Mouse (Mus musculus) heart, embryonic 14.5 days (tissue): ENCODE measurements around the gene Senp3. TPM values are rescaled to one million over a fixed set of nuclear protein-coding genes. Genes with fewer than 3 reads are reported as not detected.

Source experiments
- ATAC-seq: fragments of 200-750 bp; cut with Nextera tagmentation; 2 replicates; pipeline ENCODE4 v1.8.0; 2017; ENCODE audit warnings: low read depth, moderate TSS enrichment; ENCODE audit not compliant: insufficient number of reproducible peaks, insufficient read depth, low FRiP score
- H3K27ac ChIP-seq, 2 experiments: fragments of 200-500 bp in 1 of 2; fragments of 300-500 bp in 1 of 2; sonication (generic) in 1 of 2; replicated peaks in 1 of 2; 2 replicates each; pipeline ENCODE4 v1.5.1; 2012 to 2014; ENCODE audit warnings: low read depth in 2 of 2, low read length in 2 of 2, control low read depth in 1 of 2, mild to moderate bottlenecking in 1 of 2, mixed read lengths in 1 of 2; ENCODE audit not compliant: control insufficient read depth in 1 of 2, insufficient read depth in 1 of 2
- H3K27me3 ChIP-seq: fragments of 300-500 bp; sonication (generic); 2 replicates; pipeline ENCODE4 v1.6.1; 2014; ENCODE audit warnings: mild to moderate bottlenecking, low read length, control low read depth; ENCODE audit not compliant: control insufficient read depth, insufficient read depth
- H3K36me3 ChIP-seq: fragments of 300-500 bp; sonication (generic); 2 replicates; pipeline ENCODE4 v1.6.1; 2014; ENCODE audit warnings: mild to moderate bottlenecking, control low read depth, low read length, mixed read lengths; ENCODE audit not compliant: control insufficient read depth, insufficient read depth
- H3K4me1 ChIP-seq, 2 experiments: fragments of 200-500 bp in 1 of 2; fragments of 300-500 bp in 1 of 2; sonication (generic) in 1 of 2; 2 replicates each; pipeline ENCODE4 v1.6.1; 2012 to 2014; ENCODE audit warnings: low read length in 2 of 2, control low read depth in 1 of 2, mixed read lengths in 1 of 2; ENCODE audit not compliant: control insufficient read depth in 2 of 2, insufficient read depth in 2 of 2
- H3K4me2 ChIP-seq: fragments of 300-500 bp; sonication (generic); 2 replicates; pipeline ENCODE4 v1.6.1; 2014; ENCODE audit warnings: mild to moderate bottlenecking, low read length
- H3K4me3 ChIP-seq, 2 experiments: fragments of 200-500 bp in 1 of 2; fragments of 300-500 bp in 1 of 2; sonication (generic) in 1 of 2; 2 replicates each; pipeline ENCODE4 v1.5.1; 2012 to 2014; ENCODE audit warnings: low read length in 2 of 2, mild to moderate bottlenecking in 2 of 2, control low read depth in 1 of 2, low read depth in 1 of 2, moderate library complexity in 1 of 2; ENCODE audit not compliant: control insufficient read depth in 1 of 2, insufficient read depth in 1 of 2
- H3K9ac ChIP-seq: fragments of 300-500 bp; sonication (generic); 2 replicates; pipeline ENCODE4 v1.6.1; 2014; ENCODE audit warnings: mild to moderate bottlenecking, low read length
- H3K9me3 ChIP-seq: fragments of 300-500 bp; sonication (generic); 2 replicates; pipeline ENCODE4 v1.6.1; 2016; ENCODE audit warnings: low read length, control low read depth; ENCODE audit not compliant: control insufficient read depth
- whole genome bisulfite sequencing: fragments of 180-500 bp; shearing (Covaris S2); extraction: QIAGEN DNeasy Blood & Tissue Kit; methylation state at CpG from one replicate; pipeline ENCODE4 v1.1.7; 2014; 5-methylcytosine and 5-hydroxymethylcytosine counted together
- polyA plus RNA-seq: library from polyadenylated mRNA; unstranded; fragments of >200 nt; fragmentation: Nextera tagmentation; extraction: Ambion mirVana; gene quantifications from 2 replicates; pipeline ENCODE4 v1.2.1, GENCODE M21; 2014

Senp3 gene
- polyA plus RNA-seq, 1 experiment from 2014 or later, result 59.4 TPM

DNA sequence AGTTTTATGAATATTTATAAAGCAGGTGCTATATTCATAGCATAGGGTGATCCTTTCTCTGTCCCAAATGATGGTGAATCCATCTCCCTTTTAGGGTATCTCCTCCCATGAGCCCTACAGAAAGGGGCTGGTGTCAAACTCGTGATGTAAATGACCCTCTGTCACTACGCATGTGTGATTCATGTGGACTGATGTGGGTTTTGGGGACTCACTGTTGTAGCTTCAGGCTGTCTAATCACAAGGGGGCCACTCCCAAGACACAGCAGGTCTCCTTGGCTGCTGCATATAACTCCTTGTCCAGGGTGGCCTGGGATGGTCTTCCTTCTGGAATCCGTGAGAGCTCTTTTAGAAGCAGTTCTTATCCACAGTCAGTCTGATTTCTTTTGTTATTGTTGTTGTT lies 28.6 kb upstream of the Senp3 start:
- WGBS, result 81% methylated on average over 3 of the region's 3 CpGs
- Histone ChIP-seq H3K4me3 (no peak overlapping the region), H3K4me1 (peaks cover under 1 to 2% of the 10 kb centered on the region in 2 experiments; a peak in 2 of 4 replicates), H3K27me3 (no peaks in the 10 kb centered on the region), H3K4me2 (no peak overlapping the region), H3K27ac (no peak overlapping the region), H3K9me3 (no peaks in the 10 kb centered on the region), H3K36me3 (no peaks in the 10 kb centered on the region), H3K9ac (no peak overlapping the region)
- ATAC-seq, result no peak

DNA sequence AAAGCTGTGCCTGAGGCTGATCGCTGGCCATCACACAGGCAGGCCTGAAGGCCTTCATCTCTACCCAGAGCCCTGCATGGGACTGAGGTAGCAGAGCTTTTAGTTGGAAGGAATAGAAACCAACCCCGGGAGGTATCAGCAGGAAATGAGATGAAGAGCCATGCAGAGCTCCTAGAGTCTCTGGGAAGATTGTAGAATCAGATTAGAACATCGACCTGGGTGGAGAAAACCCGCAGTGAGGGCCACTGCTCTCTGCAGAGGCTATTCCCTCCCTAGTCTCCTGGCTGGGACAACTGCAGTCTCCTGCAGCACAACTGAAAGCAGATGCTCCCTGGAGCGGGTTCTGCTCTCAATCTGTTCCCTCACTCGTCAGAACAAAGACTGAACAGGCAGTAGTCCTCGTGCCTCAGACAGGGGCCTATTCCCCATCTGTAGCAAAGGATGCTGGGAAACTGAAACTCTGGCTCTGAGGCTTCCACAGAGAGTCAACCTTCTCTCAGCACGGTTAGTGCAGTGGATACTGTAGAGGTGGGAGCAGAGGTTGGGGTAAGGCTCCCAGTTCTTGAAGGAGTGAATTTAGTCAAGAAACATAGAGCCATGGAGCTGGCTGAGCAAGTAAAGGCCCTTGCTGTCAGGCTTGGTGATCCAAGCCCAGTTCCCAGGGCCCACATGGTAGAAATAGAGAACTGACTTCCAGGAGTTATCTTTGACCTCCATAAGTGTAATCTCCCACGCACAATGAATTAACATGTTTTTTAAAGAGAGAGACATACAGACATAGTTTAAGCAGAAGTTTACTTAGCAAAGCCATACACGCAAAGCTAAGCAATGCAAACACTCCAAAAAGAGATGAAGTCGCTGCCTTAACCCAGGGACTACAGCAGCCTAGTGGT lies 27.9 kb upstream of the Senp3 start:
- Histone ChIP-seq H3K4me2 (no peak overlapping the region), H3K36me3 (no peaks in the 10 kb centered on the region), H3K9ac (no peak overlapping the region; the same call in 1 of the 2 replicates), H3K4me3 (no peak overlapping the region), H3K27me3 (no peaks in the 10 kb centered on the region), H3K27ac (no peak overlapping the region), H3K4me1 (peaks cover 0 to under 1% of the 10 kb centered on the region in 2 experiments; a peak in 1 of 4 replicates), H3K9me3 (no peaks in the 10 kb centered on the region)
- no peak for ATAC-seq
- 41% methylated on average over 11 of the region's 11 CpGs for WGBS

DNA sequence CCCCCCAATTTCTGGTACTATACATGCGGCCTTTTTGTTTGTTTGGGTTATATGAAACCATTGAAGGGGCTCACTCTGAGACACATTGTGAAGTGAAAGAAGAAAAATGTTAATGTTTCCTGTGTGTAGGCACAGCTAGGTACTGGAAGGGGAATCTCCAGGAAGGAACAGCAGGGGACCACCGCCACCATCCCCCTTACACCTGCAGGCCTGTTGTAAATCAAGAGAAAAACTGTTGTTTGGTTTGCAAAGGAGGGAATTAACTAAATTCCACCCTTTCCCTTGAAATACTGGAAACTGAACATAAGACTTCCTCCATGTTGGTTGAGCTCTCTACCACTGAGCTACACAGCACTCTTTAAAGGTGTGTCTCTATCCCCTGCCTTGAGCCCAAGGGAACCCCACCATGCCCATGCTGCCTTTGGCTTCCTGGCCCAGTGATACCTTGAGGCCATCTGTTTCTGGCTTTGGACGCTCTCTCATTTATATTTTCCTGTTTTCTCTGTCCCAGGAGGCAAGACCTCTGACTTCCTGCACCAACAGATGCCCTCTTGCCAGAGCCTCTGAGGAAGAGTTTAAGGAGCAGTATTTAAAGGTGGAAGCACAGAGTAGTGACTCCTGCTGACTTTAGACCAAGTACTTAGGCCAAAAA lies 26.9 kb upstream of the Senp3 start:
- H3K4me3 ChIP-seq, result no peak overlapping the region
- no peak overlapping the region for H3K9ac ChIP-seq
- no peaks in the 10 kb centered on the region for H3K27me3 ChIP-seq
- H3K36me3 ChIP-seq, result no peaks in the 10 kb centered on the region
- no peak overlapping the region for H3K4me2 ChIP-seq
- H3K4me1 ChIP-seq, result no peaks in the 10 kb centered on the region; a peak in 1 of 4 replicates
- ATAC-seq, result no peak
- H3K9me3 ChIP-seq, result no peaks in the 10 kb centered on the region
- WGBS, result 81% methylated on average over 3 of the region's 3 CpGs
- no peak overlapping the region for H3K27ac ChIP-seq

DNA sequence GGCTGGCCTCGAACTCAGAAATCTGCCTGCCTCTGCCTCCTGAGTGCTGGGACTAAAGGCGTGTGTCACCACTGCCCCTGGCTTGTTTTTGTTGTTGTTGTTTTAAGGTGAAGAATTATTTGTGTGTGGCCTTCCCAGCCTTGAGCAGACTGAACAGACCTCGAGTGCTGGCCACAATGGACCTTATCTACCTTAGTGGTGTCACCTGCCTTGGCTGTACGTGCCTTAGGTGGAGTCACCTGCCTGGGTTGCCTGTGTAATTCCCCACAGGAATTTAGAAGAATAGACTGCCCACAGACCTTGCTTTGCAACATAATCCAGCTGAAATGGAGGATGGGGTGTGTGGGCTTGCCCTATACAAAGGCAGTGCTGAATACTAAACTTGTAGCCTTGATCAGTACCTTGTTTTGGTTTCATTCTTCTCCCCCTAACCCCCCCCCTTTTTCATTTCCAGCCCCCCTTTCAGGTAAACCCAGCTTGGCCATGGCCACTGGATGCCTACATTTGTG lies 26.0 kb upstream of the Senp3 start:
- Histone ChIP-seq H3K9me3 (no peaks in the 10 kb centered on the region), H3K27me3 (no peaks in the 10 kb centered on the region), H3K9ac (no peak overlapping the region), H3K36me3 (no peaks in the 10 kb centered on the region), H3K4me3 (no peak overlapping the region), H3K4me2 (no peak overlapping the region), H3K4me1 (no peaks in the 10 kb centered on the region; a peak in 1 of 4 replicates), H3K27ac (no peak overlapping the region)
- ATAC-seq, result no peak
- WGBS, result 81% methylated on average over 4 of the region's 4 CpGs

DNA sequence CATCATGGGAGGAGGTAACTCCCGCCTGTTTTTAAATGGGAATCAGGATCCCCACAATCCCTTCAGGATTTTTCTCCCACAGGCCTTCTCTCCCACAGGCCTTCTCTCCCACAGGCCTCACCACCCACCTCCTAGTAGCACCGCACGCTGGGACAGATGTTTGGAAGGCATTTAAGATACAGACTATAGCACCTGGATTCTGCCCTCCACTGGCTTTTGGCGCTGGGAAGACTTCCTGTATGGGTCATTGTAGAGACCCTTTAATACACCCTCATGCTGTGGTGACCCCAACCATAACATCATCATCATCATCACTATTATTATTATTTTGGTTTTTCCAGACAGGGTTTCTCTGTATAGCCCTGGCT lies 25.6 kb upstream of the Senp3 start:
- Histone ChIP-seq H3K4me3 (no peak overlapping the region), H3K27ac (no peak overlapping the region), H3K27me3 (no peaks in the 10 kb centered on the region), H3K9me3 (no peaks in the 10 kb centered on the region), H3K9ac (no peak overlapping the region), H3K4me2 (no peak overlapping the region), H3K36me3 (no peaks in the 10 kb centered on the region), H3K4me1 (no peaks in the 10 kb centered on the region; a peak in 1 of 4 replicates)
- WGBS, result 85% methylated on average over 4 of the region's 4 CpGs
- no peak for ATAC-seq

DNA sequence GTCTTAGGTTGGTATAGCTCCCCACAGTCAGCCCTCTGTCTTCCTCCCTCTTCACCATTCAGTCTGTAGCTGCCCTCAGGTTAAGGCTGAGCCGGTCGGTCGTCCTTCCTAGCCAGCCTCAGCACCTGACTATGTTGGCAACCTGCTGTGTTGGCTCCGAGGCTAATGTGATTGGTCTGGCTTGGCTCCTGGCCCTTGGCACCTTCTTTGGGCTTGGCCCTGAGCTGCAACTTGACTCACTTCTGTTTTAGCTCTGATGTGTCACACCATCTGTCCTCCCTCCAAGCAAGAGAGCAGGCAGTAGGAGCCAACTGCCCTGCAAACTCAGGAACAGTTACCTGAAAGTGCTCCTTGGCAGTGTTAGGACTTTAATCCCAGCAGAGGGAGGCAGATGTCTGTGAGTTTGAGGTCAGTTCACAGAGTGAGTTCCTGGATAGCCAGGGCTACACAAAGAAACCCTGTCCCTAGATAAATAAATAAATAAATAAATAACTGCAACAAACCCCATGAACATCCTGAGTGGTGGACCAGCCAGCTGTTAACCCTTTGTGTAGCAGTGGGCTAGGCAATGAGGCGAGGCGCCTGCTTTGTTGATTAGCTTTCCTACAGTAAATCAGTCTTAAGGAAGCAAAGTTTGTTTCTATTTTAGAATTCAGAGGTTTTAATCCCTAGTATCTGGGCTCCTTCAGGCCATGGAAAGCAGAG lies 25.0 kb upstream of the Senp3 start:
- no peak for ATAC-seq
- H3K27ac ChIP-seq, result no peak overlapping the region

DNA sequence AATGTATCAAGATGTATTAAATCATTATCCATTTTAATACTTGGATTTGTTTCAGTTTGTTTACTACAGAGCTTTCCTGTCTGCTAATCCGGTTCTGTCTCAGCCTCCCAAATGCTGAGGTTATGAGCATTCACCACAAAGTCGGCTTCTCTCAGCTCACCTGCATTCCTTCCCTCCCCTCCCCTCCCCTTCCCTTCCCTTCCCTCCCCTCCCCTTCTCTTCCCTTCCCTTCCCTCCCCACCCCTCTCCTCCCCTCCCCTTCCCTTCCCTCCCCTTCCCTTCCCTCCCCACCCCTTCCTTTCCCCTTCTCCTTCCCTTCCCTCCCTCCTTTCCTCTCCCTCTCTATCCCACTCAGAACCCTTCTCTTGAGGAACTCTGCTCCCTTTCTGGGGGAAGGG lies 22.7 kb upstream of the Senp3 start:
- H3K36me3 ChIP-seq, result no peaks in the 10 kb centered on the region
- H3K4me2 ChIP-seq, result no peak overlapping the region
- H3K27me3 ChIP-seq, result no peaks in the 10 kb centered on the region
- no peak overlapping the region for H3K27ac ChIP-seq
- WGBS, result 34% methylated on average over 2 of the region's 2 CpGs
- H3K9ac ChIP-seq, result no peak overlapping the region
- ATAC-seq, result no peak
- no peaks in the 10 kb centered on the region for H3K9me3 ChIP-seq
- no peak overlapping the region for H3K4me3 ChIP-seq
- peaks cover 3 to 9% of the 10 kb centered on the region in 2 experiments for H3K4me1 ChIP-seq

More for the DNA sequence above, 25.0 kb upstream of the Senp3 start:
- 37% methylated on average over 6 of the region's 6 CpGs for WGBS
- H3K9me3 ChIP-seq, result no peaks in the 10 kb centered on the region
- no peaks in the 10 kb centered on the region for H3K36me3 ChIP-seq
- H3K9ac ChIP-seq, result no peak overlapping the region
- no peak overlapping the region for H3K4me2 ChIP-seq
- H3K4me3 ChIP-seq, result no peak overlapping the region
- no peaks in the 10 kb centered on the region for H3K27me3 ChIP-seq
- H3K4me1 ChIP-seq, result no peaks in the 10 kb centered on the region; a peak in 1 of 4 replicates
